Mouse (Mus musculus): ENCODE measurements around the gene Disp3.

DNA sequence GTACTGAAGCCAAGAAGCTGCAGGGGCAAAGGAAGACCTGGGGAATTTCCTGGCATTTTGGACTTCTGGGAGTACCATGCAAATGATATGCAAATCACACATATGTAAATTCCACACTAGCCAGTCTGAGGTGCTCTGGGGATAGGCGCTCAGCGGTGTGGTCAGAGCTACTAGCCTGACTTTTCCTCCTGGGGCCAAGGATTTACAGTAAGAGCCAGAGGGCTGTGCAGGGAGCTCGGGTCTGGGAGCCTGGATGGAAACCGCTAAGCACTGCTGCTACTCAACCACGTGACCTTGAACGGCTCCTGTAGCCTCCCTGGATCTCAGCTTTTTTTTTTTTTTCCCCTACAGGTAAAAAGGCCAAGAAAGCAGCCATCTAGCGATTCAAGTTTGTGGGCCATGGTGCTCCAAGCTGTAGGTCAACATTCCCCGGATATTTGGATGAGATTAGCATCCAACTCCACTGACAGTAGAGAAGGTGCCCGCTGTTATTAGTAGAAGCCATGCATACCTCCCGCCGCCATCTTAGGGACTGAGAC, 95.0 kb downstream of the Disp3 start:
- no peak for TF ChIP-seq CTCF (conservative IDR thresholded peaks at IDR 0.05; ENCODE audit: insufficient read depth, insufficient read length, low read depth, low read length)
- no peak for TF ChIP-seq POLR2A (IDR thresholded peaks at IDR 0.05; ENCODE audit: low read depth, low read length)
